Mouse (Mus musculus) spleen, adult 2 months (tissue): ENCODE measurements around the gene Serp2.

ENCODE experiments used
- CTCF ChIP-seq: fragments of 200-500 bp; IDR thresholded peaks from 2 replicates; pipeline ENCODE4 v1.5.1; 2011; ENCODE audit warnings: mild to moderate bottlenecking, inconsistent platforms; ENCODE audit not compliant: insufficient read depth, insufficient read length, insufficient replicate concordance; ENCODE audit errors: extremely low read depth
- POLR2A ChIP-seq: fragments of 200-500 bp; IDR thresholded peaks from 2 replicates; pipeline ENCODE4 v1.6.1; 2011; ENCODE audit warnings: low read depth, low read length, inconsistent platforms

DNA sequence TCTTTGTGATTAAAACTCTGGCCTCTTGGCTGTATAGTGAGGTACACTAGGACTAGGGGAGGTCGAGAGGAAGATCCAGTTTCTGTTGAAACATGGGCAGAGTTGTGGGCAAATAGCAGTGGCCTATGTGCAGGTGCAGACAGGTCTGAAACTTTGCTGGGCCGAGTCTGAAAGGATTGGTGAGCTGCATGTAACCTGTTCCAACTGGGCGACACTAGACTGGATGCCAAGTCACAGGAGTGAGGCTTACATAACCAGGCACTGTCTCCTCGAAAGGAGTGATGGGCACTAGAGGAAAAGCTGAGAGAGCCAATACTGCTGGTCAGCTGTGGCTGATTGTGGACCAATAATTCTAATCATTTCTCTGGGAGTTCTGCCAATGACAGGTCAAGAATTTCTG is 45.0 kb upstream of the Serp2 start:
- TF ChIP-seq CTCF (no peak), POLR2A (no peak)
